Mouse (Mus musculus) retina, postnatal 1 day (tissue): Measurements from ENCODE around the gene Cldn1.

Experiments used
- DNase-seq: peaks from one replicate; pipeline ENCODE4 v3.0.0-alpha.2; 2012

The Cldn1 gene

GRCm38 (mm10) chr16:26371325-26372053, at the start of gene Cldn1:
Cldn1 (minus strand) TSS chr16:26371841.
- DNase-seq = peak; percentile 84

- no peak for DNase-seq
Observed at GRCm38 (mm10) chr16:26418616-26419015, 47.0 kb upstream of the Cldn1 start.

- DNase-seq = peak; percentile 4
Observed at GRCm38 (mm10) chr16:26404070-26404469, 32.4 kb upstream of the Cldn1 start.

GRCm38 (mm10) chr16:26400971-26401370, 29.3 kb upstream of the Cldn1 start:
- DNase-seq = no peak

- DNase-seq = no peak
Observed at GRCm38 (mm10) chr16:26400549-26400948, 28.9 kb upstream of the Cldn1 start.

- no peak for DNase-seq
Observed at GRCm38 (mm10) chr16:26390936-26391335, 19.3 kb upstream of the Cldn1 start.

GRCm38 (mm10) chr16:26386159-26386558, 14.5 kb upstream of the Cldn1 start:
- DNase-seq = no peak

- DNase-seq = no peak
Observed at GRCm38 (mm10) chr16:26384112-26384649, 12.5 kb upstream of the Cldn1 start.

- no peak for DNase-seq
Observed at GRCm38 (mm10) chr16:26377170-26377569, 5.5 kb upstream of the Cldn1 start.

GRCm38 (mm10) chr16:26370127-26370526, 1.5 kb downstream of the Cldn1 start:
- DNase-seq = peak; percentile 16

- no peak for DNase-seq
Observed at GRCm38 (mm10) chr16:26369044-26369730, 2.5 kb downstream of the Cldn1 start.

- DNase-seq = no peak
Observed at GRCm38 (mm10) chr16:26368121-26368520, 3.5 kb downstream of the Cldn1 start.

GRCm38 (mm10) chr16:26360694-26361093, 10.9 kb downstream of the Cldn1 start:
- peak; percentile 33 for DNase-seq

GRCm38 (mm10) chr16:26359619-26360018, 12.0 kb downstream of the Cldn1 start:
- DNase-seq = peak; percentile 25

GRCm38 (mm10) chr16:26358898-26359297, 12.7 kb downstream of the Cldn1 start:
- no peak for DNase-seq

GRCm38 (mm10) chr16:26357863-26358780, 13.5 kb downstream of the Cldn1 start:
- DNase-seq = no peak

GRCm38 (mm10) chr16:26355513-26355912, 16.1 kb downstream of the Cldn1 start:
- no peak for DNase-seq

GRCm38 (mm10) chr16:26350786-26351185, 20.9 kb downstream of the Cldn1 start:
- DNase-seq = no peak

GRCm38 (mm10) chr16:26348809-26349208, 22.8 kb downstream of the Cldn1 start:
- no peak for DNase-seq

- DNase-seq = no peak
Observed at GRCm38 (mm10) chr16:26316281-26316680, 55.4 kb downstream of the Cldn1 start.

GRCm38 (mm10) chr16:26314815-26315214, 56.8 kb downstream of the Cldn1 start:
- no peak for DNase-seq

GRCm38 (mm10) chr16:26309402-26309801, 62.2 kb downstream of the Cldn1 start:
- DNase-seq = no peak
